ENCODE assay signal across 24 mouse cellular contexts in the genomic region with DNA sequence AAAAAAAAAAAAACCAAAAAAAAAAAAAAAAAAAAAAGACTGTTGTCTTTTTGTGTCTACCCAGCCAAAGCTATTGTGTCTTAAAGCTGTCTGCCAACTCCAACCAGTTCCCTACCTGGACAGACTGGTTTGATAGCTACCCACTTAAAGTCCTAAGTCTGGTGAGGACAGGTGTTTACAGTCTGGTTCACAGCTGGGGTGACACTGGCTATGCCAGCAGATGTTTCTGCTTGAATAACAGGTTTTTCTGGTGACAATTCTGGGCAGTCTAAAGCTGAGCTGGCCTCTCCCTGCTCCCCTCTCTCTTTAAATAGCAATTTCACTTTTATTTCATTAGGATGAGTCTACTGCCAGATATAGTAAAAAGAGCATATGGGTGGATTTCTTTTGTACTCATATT. TPM values are rescaled to one million over a fixed set of nuclear protein-coding genes. Genes with fewer than 3 reads are reported as not detected.
DNase-seq lines count a peak whose midpoint lies in the region; ATAC-seq and TF ChIP-seq lines count a peak whose summit lies in the region.
"Had no signal": no experiment of that assay in that cellular context is flagged by ENCODE, and none has a peak within 500 bp of the region (broad histone marks: within the 10 kb centered on the region; RNA-seq: fewer than 3 reads in every experiment).

No protein-coding gene starts in this region.

- H3K27me3 ChIP-seq in kidney, adult 2 months (replicated peaks; ENCODE audit: control insufficient read depth, insufficient read depth, low read length) = no peaks in the 10 kb centered on the region
- no peaks in the 10 kb centered on the region for H3K27me3 ChIP-seq in lung, embryonic 14.5 days (ENCODE audit: insufficient read depth, low read length)
- H3K27me3 ChIP-seq: forebrain, embryonic 13.5 days; neural tube, embryonic 12.5 days had no signal

- H3K4me2 ChIP-seq in lung, embryonic 14.5 days = no peak overlapping the region
- H3K4me2 ChIP-seq: forebrain, embryonic 13.5 days; liver, embryonic 11.5 days; midbrain, embryonic 11.5 days; neural tube, embryonic 12.5 days had no signal

- ATAC-seq in lung, embryonic 14.5 days (ENCODE audit: insufficient read depth) = peak; percentile 28
- no peak for ATAC-seq in erythroblast, adult 5-6 weeks (replicated peaks; ENCODE audit: low FRiP score, poor library complexity, severe bottlenecking)
- ATAC-seq: activated CD4-positive, CD25-positive, alpha-beta regulatory T cell, adult 4 months; CD4-positive, CD25-positive, alpha-beta regulatory T cell, adult 4 months; forebrain, embryonic 13.5 days; hindbrain, postnatal 0 days had no signal

- no peaks in the 10 kb centered on the region for H3K9me3 ChIP-seq in lung, embryonic 14.5 days (ENCODE audit: low read depth, low read length)
- H3K9me3 ChIP-seq: forebrain, embryonic 13.5 days; G1E; heart, embryonic 10.5 days; hindbrain, embryonic 10.5 days; neural tube, embryonic 12.5 days had no signal

- no peak overlapping the region for H3K4me3 ChIP-seq in kidney, adult 2 months (ENCODE audit: insufficient read depth, low read depth, low read length)
- no peak overlapping the region for H3K4me3 ChIP-seq in lung, embryonic 14.5 days (ENCODE audit: low read depth, low read length)
- H3K4me3 ChIP-seq: forebrain, embryonic 13.5 days; heart, embryonic 10.5 days; hindbrain, embryonic 10.5 days; neural tube, embryonic 12.5 days had no signal

- no peak for TF ChIP-seq CTCF in kidney, adult 2 months (conservative IDR thresholded peaks at IDR 0.05; ENCODE audit: insufficient read depth, insufficient read length, low read depth, low read length)
- TF ChIP-seq CTCF in lung, embryonic 14.5 days (IDR thresholded peaks at IDR 0.05; ENCODE audit: low read depth) = no peak

- no peak for TF ChIP-seq POLR2A in kidney, adult 2 months (IDR thresholded peaks at IDR 0.05; ENCODE audit: low read depth, low read length)

- H3K27ac ChIP-seq in kidney, adult 2 months (ENCODE audit: insufficient read depth, low read depth, low read length) = no peak overlapping the region
- H3K27ac ChIP-seq in lung, embryonic 14.5 days (ENCODE audit: low read depth) = 0 out of 2 replicates have a peak overlapping the region, but pooled peaks have one; percentile 2
- H3K27ac ChIP-seq: forebrain, embryonic 13.5 days; heart, embryonic 10.5 days; hindbrain, embryonic 10.5 days; hindbrain, postnatal 0 days; macrophage; neural tube, embryonic 12.5 days had no signal

- peak; percentile 40 for DNase-seq in kidney, adult 2 months
- no peak for DNase-seq in kidney, postnatal 25 days
- DNase-seq in forelimb bud, embryonic 11.5 days (ENCODE audit: low read depth, low spot score) = peak; percentile 38
- peak; percentile 81 for DNase-seq in lung, embryonic 14.5 days
- DNase-seq in lung, postnatal 36 days = peak; percentile 79
- DNase-seq in testis, postnatal 14 days (ENCODE audit: low spot score) = no peak
- DNase-seq in c-Kit-positive CD71-positive TER-119-positive erythroid progenitor cells, embryonic 14.5 days (ENCODE audit: low spot score) = no peak
- DNase-seq: adrenal gland, postnatal 10 days; cerebellum, postnatal 10 days; gastrocnemius, postnatal 25 days; kidney, adult 9 months; kidney, postnatal 36 days had no signal

- no peak overlapping the region for H3K9ac ChIP-seq in lung, embryonic 14.5 days
- H3K9ac ChIP-seq: forebrain, embryonic 13.5 days; neural tube, embryonic 12.5 days had no signal

- H3K4me1 ChIP-seq in kidney, adult 2 months (ENCODE audit: control insufficient read depth, insufficient read depth, low read length) = peaks cover 8% of the 10 kb centered on the region; the same call in 1 of the 2 replicates
- peaks cover 12% of the 10 kb centered on the region for H3K4me1 ChIP-seq in lung, embryonic 14.5 days (ENCODE audit: insufficient read depth)

- no peaks in the 10 kb centered on the region for H3K36me3 ChIP-seq in kidney, adult 2 months (ENCODE audit: control insufficient read depth, insufficient read depth, low read length)
- no peaks in the 10 kb centered on the region for H3K36me3 ChIP-seq in lung, embryonic 14.5 days (ENCODE audit: insufficient read depth)
- H3K36me3 ChIP-seq: G1E; heart, embryonic 10.5 days; hindbrain, embryonic 10.5 days; neural tube, embryonic 12.5 days had no signal

RNA-seq across cellular contexts. Expression of a gene that starts 10.9 kb away (rescaled TPM):
- 27.7 and 29.0 TPM in 2 replicates for polyA plus RNA-seq in kidney, adult 2 months (2012; rRNA removed)
- 40.5 and 46.0 TPM in 2 replicates for polyA plus RNA-seq in lung, embryonic 14.5 days (2014; fragmentation: Nextera tagmentation; extraction: Ambion mirVana)
- total RNA-seq in erythroblast, adult 5-6 weeks (2015; ENCODE audit: low replicate concordance) = 60.1 and 81.1 TPM in 2 replicates
- total RNA-seq in erythroblast, adult 5-6 weeks (2017; ENCODE audit: low replicate concordance) = 83.9 and 95.3 TPM in 2 replicates

Comparison
In these comparisons a context has a peak if more than half of its experiments do, and no peak if none do; other contexts are left out.
1. DNase-seq: peak in kidney, adult 2 months (single experiment), forelimb bud, embryonic 11.5 days (single experiment), lung, embryonic 14.5 days (single experiment) and lung, postnatal 36 days (single experiment); none in kidney, postnatal 25 days (0 of 2), testis, postnatal 14 days (single experiment) and c-Kit-positive CD71-positive TER-119-positive erythroid progenitor cells, embryonic 14.5 days (single experiment).